Mouse (Mus musculus) lung, postnatal 10 days (tissue): ENCODE results near the gene Pfkp.

Experiments
- DNase-seq: peaks from one replicate; pipeline ENCODE4 v3.0.0; 2021

The Pfkp gene

DNA sequence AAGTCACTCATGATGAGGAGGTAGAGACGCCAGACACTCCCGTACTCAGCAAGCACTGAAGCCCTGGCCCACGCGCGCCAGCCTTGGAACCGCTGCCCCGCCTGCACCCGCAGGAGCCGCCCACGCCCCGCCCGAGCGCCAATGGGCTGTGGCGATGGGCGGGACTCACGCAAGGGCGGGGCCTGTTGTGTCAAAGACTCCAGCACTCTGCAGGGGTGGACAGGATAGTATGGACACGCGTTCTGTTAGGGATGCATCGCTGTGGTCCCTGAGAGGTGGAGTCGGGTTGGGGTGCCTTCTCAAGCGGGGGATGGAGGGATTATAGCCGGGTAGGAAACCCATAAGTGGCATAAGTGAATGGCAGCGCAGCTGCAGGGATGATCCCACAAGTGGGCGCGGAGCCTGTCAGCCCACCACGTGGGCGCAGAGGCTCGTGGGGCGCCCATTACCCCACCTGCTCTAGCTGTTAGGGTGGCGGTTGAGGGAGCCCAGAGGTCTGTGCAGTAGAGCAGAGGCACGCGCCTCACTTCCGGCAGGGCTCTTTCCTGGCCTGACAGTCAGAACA is at the start of gene Pfkp:
Pfkp (minus strand) TSS at position 109 of the 565 bp plus-strand sequence.
- DNase-seq = peak; percentile 94

DNA sequence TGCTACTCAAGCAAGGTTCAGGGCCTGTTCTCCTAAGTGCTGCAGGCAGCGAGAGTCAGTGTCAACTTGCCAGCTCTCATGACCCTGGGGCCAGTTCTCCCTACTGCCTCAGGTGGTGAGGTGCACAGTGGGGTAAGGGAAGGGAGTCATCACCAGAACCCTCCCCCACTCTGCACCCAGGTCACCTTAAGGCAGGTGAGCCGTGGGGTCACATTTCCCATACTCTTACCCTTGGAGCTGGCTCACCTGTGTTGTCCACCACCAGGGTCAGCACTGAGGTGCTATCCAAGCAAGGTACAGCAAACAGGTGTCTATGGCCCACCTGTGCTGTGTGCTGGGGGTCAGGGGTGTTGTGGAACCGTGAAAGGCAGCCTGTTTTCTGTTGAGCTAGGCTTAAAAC is 42.0 kb upstream of the Pfkp start:
- DNase-seq = no peak

DNA sequence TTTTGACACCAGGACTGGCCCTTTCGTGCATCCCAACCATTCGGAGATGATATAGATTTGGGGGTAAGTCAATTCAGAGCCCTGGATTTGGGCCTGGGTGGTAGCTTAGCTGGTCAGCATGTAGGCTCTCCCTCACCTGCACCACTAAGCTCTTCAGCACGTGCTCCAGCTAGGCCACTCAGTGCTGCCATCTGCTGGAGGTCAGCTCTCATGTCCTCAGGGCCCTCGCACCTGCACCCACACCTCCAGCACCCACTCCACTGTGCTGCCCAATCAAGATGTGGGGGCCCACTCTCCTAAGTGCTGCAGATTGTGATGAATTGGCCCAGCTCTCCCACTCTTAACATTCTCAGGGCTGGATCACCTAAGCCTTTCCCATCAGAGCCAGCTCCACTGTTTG is 41.4 kb upstream of the Pfkp start:
- DNase-seq = peak; percentile 47

DNA sequence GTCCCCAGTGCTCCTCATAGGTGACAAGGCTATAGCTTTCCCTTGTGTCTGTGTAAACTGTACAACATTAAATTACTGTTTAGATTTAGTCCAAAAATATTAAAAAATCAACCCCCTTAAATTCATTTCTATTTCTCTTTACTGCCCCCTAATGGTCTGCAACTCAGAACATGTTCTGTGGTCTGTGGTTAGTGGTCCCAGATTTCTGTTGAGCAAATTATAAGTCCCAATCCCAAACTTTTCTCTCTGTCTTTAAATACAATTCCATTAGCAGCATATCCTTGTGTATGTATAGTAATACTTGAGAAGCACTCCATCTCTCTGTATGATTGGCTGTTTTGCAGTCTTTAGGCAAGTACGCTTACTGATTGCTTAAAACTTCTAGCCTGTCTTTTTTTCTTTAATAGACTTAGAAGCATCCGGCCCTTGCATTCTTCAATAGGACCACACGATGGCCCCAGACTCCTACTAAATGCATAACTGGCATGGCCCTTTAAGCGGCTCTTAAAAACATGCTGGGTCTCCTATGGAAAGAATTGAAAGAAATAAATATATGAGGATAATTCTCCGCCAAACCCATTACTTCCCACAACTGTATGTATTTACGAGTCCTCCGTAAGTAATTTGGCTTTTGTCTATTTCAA is 40.3 kb upstream of the Pfkp start:
- peak; percentile 63 for DNase-seq

DNA sequence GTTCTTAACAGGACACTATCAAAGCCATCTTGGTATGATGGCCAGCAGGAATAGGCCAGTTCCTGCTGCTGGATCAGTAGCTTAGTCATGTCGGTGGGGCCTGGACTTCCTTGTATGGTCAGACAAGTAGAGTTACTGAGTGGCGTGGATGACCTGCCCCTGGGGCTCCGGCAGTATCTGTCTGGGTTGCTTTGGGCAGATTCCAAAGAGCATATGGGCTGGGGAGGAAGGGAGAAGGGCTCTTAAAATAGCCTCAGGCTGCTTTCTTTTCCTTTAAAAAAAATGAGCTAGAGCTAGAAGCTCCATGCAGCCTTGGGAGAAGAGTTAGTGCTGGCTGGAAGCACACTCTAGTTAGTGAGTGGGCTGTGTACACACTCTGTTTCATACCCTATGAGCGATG is 18.3 kb upstream of the Pfkp start:
- DNase-seq = no peak

DNA sequence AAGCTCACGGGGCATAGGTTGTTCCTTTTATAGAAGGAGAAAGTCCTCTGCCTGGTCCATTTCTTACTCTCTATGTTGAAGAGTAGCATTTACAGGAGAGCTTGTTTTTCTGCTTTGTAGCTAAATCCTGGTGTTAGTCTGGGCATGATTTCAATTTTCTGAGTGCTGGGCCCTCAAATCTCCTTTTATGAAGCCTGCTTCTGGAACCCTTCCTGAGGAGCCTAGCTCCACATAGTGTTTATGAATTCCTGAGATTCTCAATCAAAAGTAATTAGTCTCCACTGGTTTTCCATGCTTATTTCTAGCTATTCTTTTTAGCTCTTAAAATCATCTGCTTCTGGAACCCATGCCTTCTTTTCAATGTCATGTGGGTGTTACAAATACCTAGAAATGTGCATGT is 16.9 kb upstream of the Pfkp start:
- no peak for DNase-seq

DNA sequence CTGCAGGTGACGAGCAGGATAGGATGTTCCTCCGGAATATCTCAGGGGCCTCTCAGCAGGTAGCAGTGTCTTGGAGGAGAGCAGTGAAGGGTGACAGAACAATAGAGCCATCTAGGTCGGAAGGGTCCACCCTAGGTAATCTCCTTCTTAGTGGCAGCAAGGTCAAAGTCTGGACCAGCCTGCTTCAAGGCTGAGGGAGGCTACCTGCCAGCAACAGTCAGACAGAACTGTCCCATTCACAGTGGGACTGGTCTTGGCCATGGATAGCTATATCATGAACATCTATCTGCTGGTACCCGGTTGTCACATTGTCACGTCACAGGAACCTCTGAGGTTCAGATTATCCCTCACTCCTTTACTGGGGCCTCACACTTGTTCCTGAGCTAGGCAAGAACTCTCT is 15.6 kb upstream of the Pfkp start:
- DNase-seq = no peak

DNA sequence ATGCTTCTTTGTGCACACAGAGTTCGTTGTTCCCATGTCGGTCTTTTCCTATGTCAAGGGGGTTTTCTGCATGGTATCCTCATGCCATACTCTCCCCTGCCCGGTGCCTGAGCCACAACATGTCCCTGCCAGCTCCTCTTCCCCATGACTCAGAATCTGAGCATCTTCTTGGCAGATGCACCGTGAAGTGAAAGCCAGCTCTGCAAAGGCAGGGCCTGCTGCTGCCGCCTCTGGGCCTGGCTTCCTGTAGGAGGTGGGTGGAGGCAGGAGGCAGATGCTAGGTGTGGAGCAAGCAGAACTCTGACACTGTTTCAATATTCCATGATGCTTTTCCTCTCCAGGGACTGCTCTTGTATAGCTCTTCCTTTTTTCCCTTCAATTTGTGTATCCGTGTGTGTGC is 10.7 kb upstream of the Pfkp start:
- peak; percentile 29 for DNase-seq

DNA sequence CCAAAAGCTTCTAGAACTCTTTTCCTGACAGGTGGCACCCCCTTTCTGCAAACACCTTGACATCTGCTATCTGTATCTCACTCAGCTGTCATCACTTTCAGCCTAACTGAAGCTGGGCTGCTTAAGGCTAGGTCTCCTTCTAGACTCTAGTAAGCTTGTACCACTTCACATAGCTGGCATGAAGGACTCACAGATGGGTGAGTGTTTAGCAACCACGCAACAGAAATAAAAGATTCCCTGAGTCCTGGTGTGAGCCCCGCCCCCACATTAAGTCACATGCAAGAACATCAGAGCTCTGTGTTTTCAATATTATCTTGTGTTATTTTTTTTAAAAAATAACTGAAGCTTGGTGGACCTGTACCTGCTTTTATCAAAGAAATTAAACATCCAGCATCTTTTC is 8.7 kb upstream of the Pfkp start:
- no peak for DNase-seq

DNA sequence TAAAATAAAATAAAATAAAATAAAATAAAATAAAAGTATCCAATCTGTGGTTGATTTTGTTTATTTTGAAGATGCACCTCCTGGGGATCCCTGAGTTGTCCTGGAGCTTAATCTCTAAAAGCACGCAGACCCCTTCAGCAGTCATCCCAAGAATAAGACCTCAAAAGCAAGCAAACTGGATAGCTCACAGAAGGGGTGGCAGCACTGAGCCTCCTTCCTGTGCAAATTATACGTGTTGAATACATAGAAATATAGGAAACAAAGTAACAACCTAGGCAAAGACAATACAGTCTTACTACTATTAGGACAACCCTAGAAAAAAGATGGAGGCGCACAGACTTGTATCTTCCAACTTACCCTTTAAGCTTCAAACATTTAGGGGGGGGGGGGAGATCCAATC is 965 bp upstream of the Pfkp start:
- no peak for DNase-seq

DNA sequence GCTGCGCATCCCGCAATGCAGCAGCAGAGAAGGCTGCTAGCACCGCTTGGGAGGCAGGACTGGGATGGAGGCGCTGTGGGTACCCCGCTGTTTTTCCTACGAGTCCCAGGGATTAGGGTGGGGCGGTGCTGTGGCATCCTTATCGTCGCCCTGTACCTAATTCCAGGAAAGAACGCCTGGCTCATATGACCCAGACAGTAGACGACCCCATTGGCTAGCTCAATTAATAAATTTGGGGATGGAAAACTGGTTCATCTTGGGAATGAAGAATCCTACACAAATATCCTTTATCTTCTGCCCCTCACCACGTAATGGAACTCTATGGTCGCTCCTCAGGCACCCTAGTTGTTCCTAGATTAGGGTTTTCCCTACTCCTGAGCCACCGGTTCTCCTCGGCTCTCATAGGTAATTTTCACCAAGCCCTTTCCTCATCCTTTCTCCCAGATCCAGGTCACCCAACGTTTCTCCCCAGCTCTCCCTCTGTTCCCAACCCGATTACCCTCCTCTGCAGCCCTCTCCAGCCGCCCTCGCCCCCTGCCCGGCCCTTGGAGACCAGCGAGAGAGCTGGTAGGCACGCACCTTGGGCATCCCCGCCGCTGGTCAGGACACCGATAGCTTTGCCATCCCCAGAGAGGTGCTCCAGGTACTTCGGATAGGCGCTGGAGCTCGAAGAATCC is 447 bp downstream of the Pfkp start:
- DNase-seq = no peak

DNA sequence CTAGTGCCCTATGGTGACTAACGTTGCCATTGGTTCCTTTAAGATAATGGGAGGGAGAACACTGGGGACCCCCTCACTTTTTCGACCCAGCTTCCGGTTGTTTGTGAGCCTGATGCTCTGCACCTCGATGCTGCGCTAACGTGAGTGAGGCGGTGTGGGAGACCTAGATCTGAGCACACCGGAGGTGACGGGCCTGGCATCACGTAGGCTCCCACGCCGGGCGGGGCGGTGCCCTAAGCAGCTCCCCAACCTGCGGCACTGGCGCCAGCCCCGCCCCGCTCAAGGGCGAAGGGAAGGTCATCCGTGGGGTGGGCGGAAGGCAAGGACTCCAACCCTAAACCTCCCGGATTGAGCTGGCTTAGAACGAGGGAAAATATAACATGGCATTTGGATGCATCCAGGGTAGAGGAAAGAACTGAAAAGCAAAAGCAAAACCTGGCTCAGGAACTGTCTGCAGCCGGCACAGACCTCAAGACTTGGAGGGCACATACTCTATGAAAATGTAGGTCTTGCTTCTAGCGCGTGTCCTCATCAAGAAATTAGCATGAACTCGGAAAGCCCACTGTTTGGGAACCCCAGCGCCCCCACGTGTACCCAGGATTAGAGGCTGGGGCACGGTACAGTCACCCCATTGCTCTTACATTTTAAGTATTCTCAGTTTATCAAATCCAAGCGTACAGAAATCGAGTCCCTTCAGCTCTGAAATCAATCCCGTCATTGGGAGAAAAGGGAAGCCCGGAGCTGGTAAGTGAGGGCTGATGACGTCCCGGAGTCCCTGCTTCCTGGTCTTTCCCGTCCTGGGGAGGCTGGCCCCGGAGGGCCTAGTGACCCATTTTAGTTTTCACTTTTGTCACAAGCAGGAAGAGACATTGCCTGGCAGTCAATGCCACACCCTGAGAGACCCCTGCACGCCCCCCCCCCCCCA is 1.2 kb downstream of the Pfkp start:
- peak; percentile 51 for DNase-seq

DNA sequence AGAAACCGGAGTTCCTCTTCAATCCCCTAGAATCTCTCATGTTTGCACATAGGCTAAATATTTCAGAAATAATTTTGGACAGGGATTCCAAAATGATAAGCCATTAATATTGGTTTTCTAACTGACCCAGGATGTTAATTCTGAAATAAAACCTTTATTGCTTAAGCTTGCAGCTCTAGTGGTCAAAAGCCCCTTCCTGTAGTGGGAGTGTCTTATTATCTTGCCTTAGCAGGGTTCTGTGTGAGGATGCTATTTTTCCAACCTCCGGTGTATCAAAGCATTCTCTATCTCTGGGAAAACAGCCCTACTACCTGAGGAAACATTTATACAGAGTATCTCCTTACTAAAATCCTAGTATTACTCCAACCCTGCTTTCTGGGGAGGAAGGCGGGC is 1.9 kb downstream of the Pfkp start:
- no peak for DNase-seq

DNA sequence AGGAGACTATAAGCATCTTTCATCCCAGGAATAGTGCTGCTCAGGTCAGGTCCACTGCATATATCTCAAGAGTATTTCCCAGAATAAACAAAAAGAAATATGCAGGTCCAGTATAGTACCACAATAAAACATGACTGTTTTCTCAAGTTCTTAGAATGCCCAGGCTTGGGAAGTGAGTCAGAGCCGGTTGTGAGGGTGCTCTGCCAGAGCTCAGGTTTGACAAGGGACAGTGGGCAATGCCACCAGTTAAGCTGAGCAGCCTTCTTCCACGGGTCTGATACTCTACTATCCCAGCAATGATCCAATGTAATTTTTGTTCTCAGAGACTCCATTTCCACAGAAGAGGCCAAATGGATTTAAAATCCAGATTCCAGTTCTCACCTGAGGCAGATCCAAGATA is 2.3 kb downstream of the Pfkp start:
- DNase-seq = no peak

DNA sequence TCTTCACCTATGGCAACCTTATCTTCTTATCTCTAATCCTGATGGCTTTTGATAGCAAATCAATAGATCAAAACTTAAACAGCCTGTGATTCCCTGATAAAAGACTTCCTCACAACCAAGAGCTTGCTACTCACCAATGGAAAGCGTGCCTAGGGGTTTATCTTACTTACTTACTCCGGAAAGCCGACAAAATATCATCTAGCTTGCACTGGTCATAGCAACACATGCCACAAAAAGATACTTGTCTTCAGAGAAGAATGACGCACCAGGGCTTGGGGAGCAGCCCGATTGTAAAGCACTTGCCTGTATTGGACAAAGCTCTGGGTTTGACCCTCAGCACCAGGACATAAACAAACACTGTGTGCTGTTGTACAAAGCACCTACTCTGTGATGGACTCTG is 4.6 kb downstream of the Pfkp start:
- DNase-seq = no peak

DNA sequence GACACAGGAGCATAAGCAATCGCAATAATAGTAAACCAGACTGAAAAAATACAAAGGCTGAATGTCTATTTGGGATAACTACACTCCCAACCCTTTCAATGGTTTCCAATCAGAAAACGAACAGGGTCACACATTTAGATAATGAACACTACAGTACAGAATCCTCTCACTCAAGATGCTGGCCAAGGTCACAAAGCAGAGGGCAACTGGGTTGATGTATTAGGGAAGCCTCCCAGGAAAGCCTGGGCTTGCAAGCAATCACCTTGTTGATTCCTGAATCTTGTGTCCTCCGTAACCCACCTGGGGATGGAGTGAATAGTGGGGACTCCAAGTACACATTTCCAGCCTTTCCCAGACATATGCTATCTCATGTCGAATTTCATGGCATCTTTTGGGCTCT is 5.6 kb downstream of the Pfkp start:
- no peak for DNase-seq

DNA sequence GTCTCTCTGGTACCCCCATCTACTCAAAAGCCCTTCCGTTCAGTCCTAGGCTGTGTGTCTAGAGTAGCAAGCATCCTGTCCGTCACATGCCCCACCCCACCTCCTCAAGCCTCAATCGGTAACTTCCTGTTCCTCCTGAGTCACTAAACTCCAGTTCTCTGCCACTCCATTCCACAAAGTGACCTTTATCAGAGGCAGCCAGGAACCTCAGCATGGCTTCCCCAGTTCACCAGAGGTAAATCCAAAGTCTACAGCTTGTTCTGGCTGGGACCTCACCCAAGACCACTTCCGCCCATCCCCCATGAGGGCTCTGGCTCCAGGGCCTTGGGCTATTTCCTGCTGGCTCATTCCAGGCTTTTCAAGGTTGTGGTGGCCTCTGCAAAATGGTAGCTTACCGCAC is 6.1 kb downstream of the Pfkp start:
- no peak for DNase-seq

DNA sequence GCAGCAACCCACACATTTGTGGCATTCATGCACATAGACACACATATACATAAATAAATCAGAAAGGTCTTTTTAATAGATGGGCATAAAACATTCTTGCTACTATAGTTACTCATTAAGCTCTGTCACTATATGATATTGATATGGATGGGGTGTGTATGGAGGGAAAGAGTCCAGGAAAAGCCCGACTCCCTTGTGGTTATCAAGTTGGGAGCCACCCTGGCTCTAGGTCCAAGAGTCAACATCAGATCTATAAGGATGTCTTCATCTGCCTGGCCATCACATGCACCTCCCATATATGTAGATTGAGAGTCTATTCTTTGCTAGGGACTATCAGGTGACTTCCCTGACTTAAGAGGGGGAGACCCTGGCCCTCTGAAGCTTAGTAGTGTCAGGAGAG is 7.1 kb downstream of the Pfkp start:
- no peak for DNase-seq

DNA sequence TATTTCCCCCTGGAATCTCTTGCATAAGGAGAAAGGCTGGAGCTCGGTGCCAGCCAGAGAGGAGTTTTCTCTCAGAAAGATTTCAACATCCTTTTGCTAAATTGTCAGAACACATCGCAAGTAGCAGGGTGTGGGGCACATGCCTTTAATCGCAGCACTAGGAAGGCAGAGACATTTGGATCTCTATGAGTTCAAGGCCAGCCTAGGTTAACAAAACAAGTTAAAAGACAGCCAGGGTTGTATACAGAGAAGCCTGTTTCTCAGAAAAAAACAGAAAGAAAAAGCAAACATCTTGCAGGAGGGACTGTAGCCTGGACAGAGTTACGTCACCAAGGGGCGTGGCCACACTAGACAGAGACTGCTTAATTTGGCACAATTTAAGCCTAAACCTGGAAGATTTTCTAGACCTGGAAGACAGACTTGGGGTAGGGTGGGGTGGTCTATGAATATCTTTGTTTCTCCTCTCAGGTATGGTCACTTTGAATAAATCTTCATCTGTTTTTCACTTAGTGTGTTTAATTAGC is 9.0 kb downstream of the Pfkp start:
- DNase-seq = no peak

DNA sequence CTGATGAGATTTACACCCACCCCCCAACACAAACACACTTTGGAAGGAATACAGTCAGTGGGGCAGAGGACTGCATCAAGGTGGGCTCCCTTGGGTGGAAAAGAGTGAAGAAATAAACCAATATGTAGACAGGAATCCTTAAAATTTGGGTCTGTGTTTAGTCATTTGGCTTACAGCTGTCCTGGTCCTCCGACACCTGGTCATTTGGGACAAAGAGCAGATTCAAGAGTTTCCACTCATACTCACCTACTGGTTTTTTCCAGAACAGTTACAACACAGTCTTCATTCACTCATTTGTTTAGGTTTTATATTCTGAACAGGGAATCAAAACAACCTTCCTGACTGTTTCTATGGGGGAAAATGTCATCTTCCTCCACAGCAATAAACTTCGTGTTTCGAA is 9.6 kb downstream of the Pfkp start:
- DNase-seq = no peak

DNA sequence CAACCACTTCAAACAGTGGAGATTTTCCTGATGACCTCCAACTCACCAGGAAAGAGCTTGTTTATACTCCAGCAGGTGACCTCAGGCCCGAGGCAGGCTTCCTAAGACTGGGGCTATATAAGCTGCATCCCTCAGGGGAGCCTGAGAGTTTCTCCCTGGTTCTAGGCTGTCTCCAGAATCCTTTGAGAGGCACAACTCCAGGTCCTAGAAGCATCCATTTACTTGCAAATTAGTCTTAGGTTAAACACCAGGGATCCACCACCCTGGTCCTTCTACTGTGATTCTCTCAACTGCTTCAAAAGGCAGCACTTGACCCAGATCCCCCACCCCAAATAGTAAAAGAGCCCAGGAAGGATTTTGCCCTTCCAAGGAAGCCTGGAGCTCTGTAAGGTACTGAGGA is 10.2 kb downstream of the Pfkp start:
- DNase-seq = no peak

DNA sequence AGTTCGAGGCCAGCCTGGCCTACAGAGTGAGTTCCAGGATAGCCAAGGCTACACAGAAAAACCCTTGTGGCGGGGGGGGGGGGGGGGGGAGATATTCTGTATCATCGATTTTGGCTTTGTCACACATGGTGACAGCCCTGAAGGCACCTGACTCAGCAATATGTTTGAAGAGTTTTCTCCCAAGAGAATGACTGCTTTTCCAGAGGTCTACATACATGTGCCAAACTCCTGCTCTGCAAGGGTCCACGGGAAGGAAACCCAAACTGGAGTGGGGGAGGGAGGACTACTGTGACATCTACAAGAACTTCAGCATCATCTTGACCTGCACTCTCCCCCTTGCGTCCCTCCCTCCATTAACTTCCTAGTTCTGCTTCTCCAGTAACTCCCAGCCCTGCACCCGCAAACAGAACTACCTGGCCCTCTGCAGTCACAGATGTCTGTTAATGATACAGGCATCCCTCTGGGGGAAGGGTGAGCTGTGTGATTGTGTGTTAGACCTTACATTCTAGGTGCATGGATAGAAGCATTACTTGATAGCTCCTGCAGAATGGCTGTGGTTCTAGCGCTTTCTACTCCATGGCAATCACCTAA is 10.9 kb downstream of the Pfkp start:
- DNase-seq = no peak

DNA sequence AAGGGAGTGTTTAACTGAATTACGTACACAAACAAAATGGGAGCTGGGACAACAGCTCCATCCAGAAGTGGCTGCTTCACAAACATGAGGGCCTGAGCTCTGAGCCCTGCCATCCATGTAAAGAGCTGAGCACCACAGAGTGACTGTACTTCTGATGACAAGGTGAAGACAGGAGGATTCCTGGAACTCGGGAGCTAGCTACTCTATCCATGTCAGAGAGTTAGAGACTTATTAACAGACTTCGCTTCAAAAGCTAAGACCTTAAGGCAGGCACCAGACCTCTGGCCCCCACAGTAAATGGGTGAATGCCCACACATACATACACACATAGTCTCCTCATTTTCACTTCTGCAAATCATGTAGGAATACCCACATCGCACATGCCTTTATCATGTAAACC is 11.6 kb downstream of the Pfkp start:
- no peak for DNase-seq
